Mouse (Mus musculus) embryonic fibroblast, embryonic 13.5 days (primary cell): Measurements from ENCODE around the gene Pcdh19.
"Not testable (repeated sequence)": the region's sequence is repeated elsewhere in the genome, so short reads cannot be mapped to it uniquely, and the experiment has no call there.

ENCODE experiments used
- CTCF ChIP-seq: IDR thresholded peaks from 2 replicates; pipeline ENCODE4 v1.5.1; 2011; ENCODE audit warnings: mild to moderate bottlenecking, control low read depth, low read length, moderate library complexity, borderline replicate concordance; ENCODE audit not compliant: insufficient read depth
- POLR2A ChIP-seq: IDR thresholded peaks from 2 replicates; pipeline ENCODE4 v1.6.1; 2011; ENCODE audit warnings: low read depth, mild to moderate bottlenecking, control low read depth, low read length, moderate library complexity

GRCm38 (mm10) chrX:133697871-133698270 lies 9.1 kb upstream of the Pcdh19 start:
- not testable (repeated sequence) for TF ChIP-seq CTCF, POLR2A
